Mouse (Mus musculus): ENCODE results near the gene Lrrc8c. TPM values are rescaled to one million over a fixed set of nuclear protein-coding genes. Genes with fewer than 3 reads are reported as not detected.

Gene Lrrc8c
- polyA plus RNA-seq (2014; fragmentation: Nextera tagmentation; extraction: Ambion mirVana) = 14.9 TPM in 2 replicates

- Histone ChIP-seq H3K27me3 (ENCODE audit: control insufficient read depth, insufficient read depth, low read length) (no peaks in the 10 kb centered on the region), H3K36me3 (ENCODE audit: control insufficient read depth, insufficient read depth, low read length) (no peaks in the 10 kb centered on the region), H3K9me3 (ENCODE audit: control insufficient read depth, low read length) (no peaks in the 10 kb centered on the region), H3K4me3 (ENCODE audit: low read depth, low read length) (peak within 1 kb of the TSS; percentile 74), H3K4me2 (ENCODE audit: low read depth, severe bottlenecking) (peak within 1 kb of the TSS; percentile 93), H3K27ac (replicated peaks; ENCODE audit: low read depth, low read length) (peak within 1 kb of the TSS; percentile 42; the same call in 1 of the 2 replicates), H3K9ac (ENCODE audit: low read length) (peak within 1 kb of the TSS; percentile 81), H3K4me1 (ENCODE audit: control insufficient read depth, insufficient read depth, low read length) (peaks cover 10% of the 10 kb centered on the region)
- ATAC-seq (ENCODE audit: insufficient number of reproducible peaks, low FRiP score, low TSS enrichment, low read depth) (peak; percentile 77), DNase-seq (ENCODE audit: low spot score) (peak; percentile 80)
- under 1% methylated on average over 74 of the region's 93 CpGs for WGBS
Observed at GRCm38 (mm10) chr5:105519096-105519975, at the start of gene Lrrc8c. Gene Lrrc8c, plus strand, starts transcription at chr5:105519388.

GRCm38 (mm10) chr5:105472983-105473705 lies 46.0 kb upstream of the Lrrc8c start:
- H3K4me3 ChIP-seq (ENCODE audit: low read depth, low read length) = no peak overlapping the region
- no peak overlapping the region for H3K27ac ChIP-seq (replicated peaks; ENCODE audit: low read depth, low read length)
- 64% methylated on average over 5 of the region's 5 CpGs for WGBS
- ATAC-seq (ENCODE audit: insufficient number of reproducible peaks, low FRiP score, low TSS enrichment, low read depth) (no peak), DNase-seq (ENCODE audit: low spot score) (no peak)
- no peaks in the 10 kb centered on the region for H3K27me3 ChIP-seq (ENCODE audit: control insufficient read depth, insufficient read depth, low read length)
- H3K36me3 ChIP-seq (ENCODE audit: control insufficient read depth, insufficient read depth, low read length) = no peaks in the 10 kb centered on the region
- no peak overlapping the region for H3K9ac ChIP-seq (ENCODE audit: low read length)
- H3K4me2 ChIP-seq (ENCODE audit: low read depth, severe bottlenecking) = no peak overlapping the region
- H3K9me3 ChIP-seq (ENCODE audit: control insufficient read depth, low read length) = no peaks in the 10 kb centered on the region
- H3K4me1 ChIP-seq (ENCODE audit: control insufficient read depth, insufficient read depth, low read length) = no peaks in the 10 kb centered on the region

GRCm38 (mm10) chr5:105477527-105477926 lies 41.7 kb upstream of the Lrrc8c start:
- Histone ChIP-seq H3K9ac (ENCODE audit: low read length) (no peak overlapping the region), H3K4me3 (ENCODE audit: low read depth, low read length) (no peak overlapping the region), H3K4me1 (ENCODE audit: control insufficient read depth, insufficient read depth, low read length) (no peaks in the 10 kb centered on the region), H3K36me3 (ENCODE audit: control insufficient read depth, insufficient read depth, low read length) (0 out of 2 replicates have a peak, but pooled peaks cover 4% of the 10 kb centered on the region), H3K27me3 (ENCODE audit: control insufficient read depth, insufficient read depth, low read length) (no peaks in the 10 kb centered on the region), H3K4me2 (ENCODE audit: low read depth, severe bottlenecking) (no peak overlapping the region), H3K27ac (replicated peaks; ENCODE audit: low read depth, low read length) (no peak overlapping the region), H3K9me3 (ENCODE audit: control insufficient read depth, low read length) (no peaks in the 10 kb centered on the region)
- ATAC-seq (ENCODE audit: insufficient number of reproducible peaks, low FRiP score, low TSS enrichment, low read depth) (no peak), DNase-seq (ENCODE audit: low spot score) (no peak)
- WGBS = 88% methylated on average over 9 of the region's 9 CpGs

GRCm38 (mm10) chr5:105479673-105480072 lies 39.5 kb upstream of the Lrrc8c start:
- Histone ChIP-seq H3K36me3 (ENCODE audit: control insufficient read depth, insufficient read depth, low read length) (0 out of 2 replicates have a peak, but pooled peaks cover 4% of the 10 kb centered on the region), H3K27me3 (ENCODE audit: control insufficient read depth, insufficient read depth, low read length) (no peaks in the 10 kb centered on the region), H3K9ac (ENCODE audit: low read length) (no peak overlapping the region), H3K4me1 (ENCODE audit: control insufficient read depth, insufficient read depth, low read length) (no peaks in the 10 kb centered on the region), H3K4me3 (ENCODE audit: low read depth, low read length) (no peak overlapping the region), H3K9me3 (ENCODE audit: control insufficient read depth, low read length) (no peaks in the 10 kb centered on the region), H3K27ac (replicated peaks; ENCODE audit: low read depth, low read length) (no peak overlapping the region), H3K4me2 (ENCODE audit: low read depth, severe bottlenecking) (no peak overlapping the region)
- 90% methylated on average over 13 of the region's 13 CpGs for WGBS
- DNase-seq (ENCODE audit: low spot score) = no peak
- no peak for ATAC-seq (ENCODE audit: insufficient number of reproducible peaks, low FRiP score, low TSS enrichment, low read depth)

GRCm38 (mm10) chr5:105480561-105480960 lies 38.6 kb upstream of the Lrrc8c start:
- H3K27ac ChIP-seq (replicated peaks; ENCODE audit: low read depth, low read length) = no peak overlapping the region
- WGBS = 94% methylated on average over 17 of the region's 17 CpGs
- no peaks in the 10 kb centered on the region for H3K27me3 ChIP-seq (ENCODE audit: control insufficient read depth, insufficient read depth, low read length)

GRCm38 (mm10) chr5:105483632-105484031 lies 35.6 kb upstream of the Lrrc8c start:
- H3K36me3 ChIP-seq (ENCODE audit: control insufficient read depth, insufficient read depth, low read length) = 0 out of 2 replicates have a peak, but pooled peaks cover 4% of the 10 kb centered on the region
- WGBS = 81% methylated on average over 2 of the region's 2 CpGs
- no peak overlapping the region for H3K4me2 ChIP-seq (ENCODE audit: low read depth, severe bottlenecking)
- H3K4me3 ChIP-seq (ENCODE audit: low read depth, low read length) = no peak overlapping the region
- no peak overlapping the region for H3K27ac ChIP-seq (replicated peaks; ENCODE audit: low read depth, low read length)
- ATAC-seq (ENCODE audit: insufficient number of reproducible peaks, low FRiP score, low TSS enrichment, low read depth) (no peak), DNase-seq (ENCODE audit: low spot score) (no peak)
- no peaks in the 10 kb centered on the region for H3K27me3 ChIP-seq (ENCODE audit: control insufficient read depth, insufficient read depth, low read length)
- H3K9me3 ChIP-seq (ENCODE audit: control insufficient read depth, low read length) = no peaks in the 10 kb centered on the region
- no peaks in the 10 kb centered on the region for H3K4me1 ChIP-seq (ENCODE audit: control insufficient read depth, insufficient read depth, low read length)
- H3K9ac ChIP-seq (ENCODE audit: low read length) = no peak overlapping the region

More at GRCm38 (mm10) chr5:105480561-105480960, 38.6 kb upstream of the Lrrc8c start:
- DNase-seq (ENCODE audit: low spot score) (no peak), ATAC-seq (ENCODE audit: insufficient number of reproducible peaks, low FRiP score, low TSS enrichment, low read depth) (no peak)
- no peak overlapping the region for H3K4me3 ChIP-seq (ENCODE audit: low read depth, low read length)
- H3K4me1 ChIP-seq (ENCODE audit: control insufficient read depth, insufficient read depth, low read length) = no peaks in the 10 kb centered on the region
- H3K36me3 ChIP-seq (ENCODE audit: control insufficient read depth, insufficient read depth, low read length) = 0 out of 2 replicates have a peak, but pooled peaks cover 4% of the 10 kb centered on the region
- no peak overlapping the region for H3K4me2 ChIP-seq (ENCODE audit: low read depth, severe bottlenecking)
- H3K9ac ChIP-seq (ENCODE audit: low read length) = no peak overlapping the region
- no peaks in the 10 kb centered on the region for H3K9me3 ChIP-seq (ENCODE audit: control insufficient read depth, low read length)

GRCm38 (mm10) chr5:105484247-105484646 lies 34.9 kb upstream of the Lrrc8c start:
- H3K9me3 ChIP-seq (ENCODE audit: control insufficient read depth, low read length) = no peaks in the 10 kb centered on the region
- ATAC-seq (ENCODE audit: insufficient number of reproducible peaks, low FRiP score, low TSS enrichment, low read depth) = no peak
- DNase-seq (ENCODE audit: low spot score) = no peak
- no peaks in the 10 kb centered on the region for H3K27me3 ChIP-seq (ENCODE audit: control insufficient read depth, insufficient read depth, low read length)
- no peak overlapping the region for H3K4me2 ChIP-seq (ENCODE audit: low read depth, severe bottlenecking)
- no peak overlapping the region for H3K9ac ChIP-seq (ENCODE audit: low read length)
- no peak overlapping the region for H3K27ac ChIP-seq (replicated peaks; ENCODE audit: low read depth, low read length)
- H3K4me1 ChIP-seq (ENCODE audit: control insufficient read depth, insufficient read depth, low read length) = no peaks in the 10 kb centered on the region
- 93% methylated on average over 6 of the region's 6 CpGs for WGBS
- H3K4me3 ChIP-seq (ENCODE audit: low read depth, low read length) = no peak overlapping the region
- H3K36me3 ChIP-seq (ENCODE audit: control insufficient read depth, insufficient read depth, low read length) = 0 out of 2 replicates have a peak, but pooled peaks cover 4% of the 10 kb centered on the region

GRCm38 (mm10) chr5:105484891-105485290 lies 34.3 kb upstream of the Lrrc8c start:
- Histone ChIP-seq H3K36me3 (ENCODE audit: control insufficient read depth, insufficient read depth, low read length) (0 out of 2 replicates have a peak, but pooled peaks cover 4% of the 10 kb centered on the region), H3K9ac (ENCODE audit: low read length) (no peak overlapping the region), H3K4me2 (ENCODE audit: low read depth, severe bottlenecking) (no peak overlapping the region), H3K9me3 (ENCODE audit: control insufficient read depth, low read length) (no peaks in the 10 kb centered on the region), H3K4me1 (ENCODE audit: control insufficient read depth, insufficient read depth, low read length) (no peaks in the 10 kb centered on the region), H3K27ac (replicated peaks; ENCODE audit: low read depth, low read length) (no peak overlapping the region), H3K27me3 (ENCODE audit: control insufficient read depth, insufficient read depth, low read length) (no peaks in the 10 kb centered on the region), H3K4me3 (ENCODE audit: low read depth, low read length) (no peak overlapping the region)
- ATAC-seq (ENCODE audit: insufficient number of reproducible peaks, low FRiP score, low TSS enrichment, low read depth) (no peak), DNase-seq (ENCODE audit: low spot score) (no peak)
- WGBS = 94% methylated on average over 14 of the region's 14 CpGs
